Mouse (Mus musculus) right cerebral cortex, adult 18-20 months (tissue): ENCODE measurements around the gene Dennd5b.
"Not testable (repeated sequence)": the region's sequence is repeated elsewhere in the genome, so short reads cannot be mapped to it uniquely, and the experiment has no call there.

Source experiments
- DNase-seq: peaks from one replicate; pipeline ENCODE4 v3.0.0; 2022; ENCODE audit warnings: mixed read lengths

The Dennd5b gene

DNA sequence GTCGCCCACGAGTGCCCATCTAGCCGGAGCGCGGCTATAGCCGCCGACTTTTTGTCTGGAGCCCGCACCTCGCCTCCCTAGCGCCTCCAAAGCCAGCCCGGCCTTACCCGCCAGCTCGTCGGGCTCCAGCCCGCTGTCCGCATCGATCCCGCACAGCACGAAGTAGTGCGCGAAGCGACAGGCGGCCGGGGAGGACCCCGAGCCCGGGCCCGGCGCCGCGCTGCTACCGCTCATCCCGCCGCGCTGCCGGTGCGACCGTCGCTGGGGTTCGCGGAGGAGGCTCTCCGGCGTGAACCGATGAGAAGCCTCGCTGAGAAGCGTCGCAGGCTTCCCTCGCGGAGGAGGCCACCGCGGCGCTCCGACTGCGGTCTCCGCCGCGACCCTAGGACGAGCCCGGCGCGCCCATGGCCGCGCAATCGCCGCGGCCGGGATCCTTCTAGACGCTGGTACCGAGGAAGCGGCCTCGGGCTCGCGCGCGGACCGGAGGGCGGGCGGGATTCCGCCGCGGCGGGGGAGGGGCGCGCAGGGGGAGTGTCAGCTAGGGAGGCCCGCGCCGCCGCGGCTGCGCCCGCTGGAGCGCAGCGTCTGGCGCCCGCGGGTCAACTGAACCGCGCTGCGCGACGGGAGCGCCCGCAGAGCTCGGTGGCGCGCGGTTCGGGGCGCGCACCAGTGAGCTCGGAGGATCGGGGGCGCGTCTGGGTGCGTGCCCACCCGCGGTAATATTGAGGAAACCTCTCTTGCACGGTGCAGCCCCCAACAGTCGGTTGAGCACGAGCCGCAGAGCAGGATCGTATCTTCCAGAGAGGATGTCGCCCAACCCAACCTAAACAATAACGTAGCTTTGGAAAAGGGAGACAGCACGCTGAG is at the start of gene Dennd5b:
Gene Dennd5b, minus strand, starts transcription at position 605 of the 867 bp plus-strand sequence.
- peak; percentile 87 for DNase-seq

- no peak for DNase-seq
Observed at GRCm38 (mm10) chr6:149148436-149149229, 47.2 kb upstream of the Dennd5b start.

- DNase-seq = no peak
Observed at GRCm38 (mm10) chr6:149145143-149145542, 43.7 kb upstream of the Dennd5b start.

- peak; percentile 76 for DNase-seq
Observed at GRCm38 (mm10) chr6:149141393-149142173, 40.1 kb upstream of the Dennd5b start.

DNA sequence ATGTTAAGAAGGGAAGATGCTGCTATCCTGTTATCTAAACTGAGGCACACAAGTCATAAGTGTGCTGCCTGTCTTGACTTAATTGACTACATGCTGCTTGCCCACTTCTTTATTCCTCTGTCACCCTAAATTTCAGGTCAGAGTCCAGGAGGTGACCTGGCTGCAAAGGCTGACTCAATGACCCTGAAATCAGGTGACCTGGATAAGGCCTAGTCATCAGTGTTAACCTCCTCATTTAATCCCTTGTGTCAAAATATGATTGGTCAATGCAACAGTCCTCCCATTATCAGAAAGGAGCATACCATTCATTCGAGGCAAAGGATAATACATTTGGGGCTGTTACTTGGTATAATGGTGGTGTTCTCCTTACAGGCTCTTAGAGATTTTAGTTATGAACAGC is 38.0 kb upstream of the Dennd5b start, which contains the start of gene Etfbkmt:
Gene Etfbkmt, plus strand, starts transcription at position 379 of the 400 bp plus-strand sequence.
- no peak for DNase-seq

DNA sequence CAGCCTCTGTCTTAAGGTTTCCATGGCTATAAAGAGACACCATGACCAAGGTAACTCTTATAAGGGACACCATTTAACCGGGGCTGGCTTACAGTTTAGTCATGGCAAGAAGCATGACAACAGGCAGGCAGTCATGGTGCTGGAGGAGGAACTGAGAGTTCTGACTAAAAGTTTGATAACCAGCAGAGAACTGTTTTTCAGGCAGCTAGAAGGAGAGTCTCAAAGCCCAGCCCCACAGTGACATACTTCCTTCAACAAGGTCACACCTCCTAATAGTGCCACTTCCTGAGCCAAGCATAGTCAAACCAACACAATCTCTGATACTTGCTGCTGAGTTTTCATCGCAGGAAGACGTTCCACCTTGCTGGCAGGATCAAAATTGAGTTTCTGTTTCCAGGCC is 37.5 kb upstream of the Dennd5b start:
- no peak for DNase-seq

DNA sequence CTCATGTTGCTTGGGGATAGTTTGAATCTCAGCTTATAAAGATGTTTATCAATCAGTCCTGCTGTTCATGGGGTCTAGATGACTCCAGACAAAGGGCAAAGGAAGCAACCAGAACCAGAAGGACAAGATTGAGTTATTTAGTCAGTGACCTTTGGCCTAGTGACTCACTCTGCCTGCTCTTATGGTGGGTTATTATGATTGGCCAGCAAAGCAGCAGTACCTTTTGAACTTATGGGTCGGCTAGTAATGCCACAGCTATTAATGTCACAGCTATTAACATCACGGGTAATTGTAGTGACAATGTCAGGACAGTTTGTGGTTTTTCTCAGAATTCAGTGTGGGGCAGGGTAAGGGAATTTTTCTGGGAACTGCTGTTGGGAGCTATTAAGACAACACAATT is 36.5 kb upstream of the Dennd5b start:
- no peak for DNase-seq

DNA sequence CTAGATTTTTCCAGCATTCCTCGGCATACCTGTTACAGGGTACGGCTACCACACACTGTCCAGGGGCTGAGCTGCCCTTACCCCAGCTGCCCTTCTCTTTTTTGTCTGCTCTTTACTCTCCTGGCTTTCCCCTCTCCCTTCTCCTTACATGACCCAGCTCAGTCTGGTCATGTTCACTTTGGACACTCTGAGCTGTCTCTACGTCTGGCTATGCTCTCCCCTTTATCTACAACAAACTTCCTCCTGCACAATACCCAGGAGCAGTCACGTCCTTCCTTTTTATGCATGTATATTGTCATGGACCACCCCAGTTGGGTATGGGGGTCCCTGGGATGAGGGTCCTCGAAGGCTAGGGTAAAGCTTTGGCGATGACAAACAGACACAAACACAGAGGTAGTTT is 34.2 kb upstream of the Dennd5b start:
- DNase-seq = no peak

DNA sequence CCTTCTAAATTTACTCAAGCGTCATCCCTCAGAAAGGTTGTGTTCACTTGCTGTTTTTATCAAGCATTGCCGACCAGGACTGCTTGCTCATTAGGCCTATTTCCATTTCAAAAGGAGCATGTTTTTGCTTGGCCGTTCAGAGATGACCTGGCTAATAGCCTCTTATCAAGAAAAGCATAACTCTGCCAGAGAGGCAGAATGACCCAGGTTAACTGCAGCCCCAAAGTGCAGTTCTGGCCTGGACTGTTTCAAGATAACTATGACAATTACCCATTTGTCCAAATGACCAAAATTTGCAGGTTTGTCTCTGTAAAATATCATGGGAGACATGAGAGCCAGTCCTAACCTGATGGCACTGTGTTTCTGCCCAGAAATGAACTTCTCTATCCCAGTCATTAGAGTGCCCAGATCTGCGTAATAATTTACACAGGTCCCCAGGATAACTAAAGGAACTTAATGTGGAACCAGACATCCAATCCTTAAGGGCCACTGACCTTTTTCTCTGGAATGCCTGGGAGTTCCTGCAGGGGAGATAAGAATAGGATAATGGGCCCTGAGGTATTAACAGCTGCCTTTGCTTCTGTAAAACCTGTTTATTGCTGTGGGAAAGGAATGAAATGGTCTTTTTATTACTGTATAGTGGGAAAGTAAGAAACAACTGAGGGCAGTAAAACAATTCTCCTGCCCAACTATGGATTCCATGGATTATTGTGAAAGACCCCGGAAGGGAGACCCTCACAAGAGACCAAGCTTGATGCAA is 33.1 kb upstream of the Dennd5b start:
- no peak for DNase-seq

- no peak for DNase-seq
Observed at GRCm38 (mm10) chr6:149132311-149133077, 31.0 kb upstream of the Dennd5b start.

GRCm38 (mm10) chr6:149131111-149131510 is 29.6 kb upstream of the Dennd5b start:
- DNase-seq = no peak

GRCm38 (mm10) chr6:149129870-149130269 is 28.4 kb upstream of the Dennd5b start, which contains the start of gene Gm10203:
Gm10203 (plus strand) TSS chr6:149130170.
- DNase-seq = not testable (repeated sequence)

DNA sequence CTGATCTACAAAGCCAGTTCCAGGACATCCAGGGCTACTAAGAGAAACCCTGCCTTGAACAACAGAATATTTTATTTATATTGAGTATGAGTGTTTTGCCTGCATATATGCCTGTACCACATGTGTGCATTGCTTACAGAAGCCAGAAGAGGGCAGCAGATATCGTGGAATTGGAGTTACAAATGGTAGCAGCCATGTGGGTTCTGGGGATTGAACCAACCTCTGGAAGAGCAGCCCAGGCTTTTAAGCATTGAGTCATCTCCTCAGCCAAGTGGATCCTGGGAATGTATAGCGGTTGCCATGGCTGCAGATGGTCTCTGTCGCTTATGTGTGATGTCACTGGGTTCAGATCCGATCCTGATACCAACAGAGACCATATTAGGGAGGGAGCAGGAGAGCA is 25.2 kb upstream of the Dennd5b start:
- DNase-seq = peak; percentile 4

- DNase-seq = no peak
Observed at GRCm38 (mm10) chr6:149123042-149123441, 21.6 kb upstream of the Dennd5b start.

- DNase-seq = peak; percentile 70
Observed at GRCm38 (mm10) chr6:149119853-149120252, 18.4 kb upstream of the Dennd5b start.

- DNase-seq = no peak
Observed at GRCm38 (mm10) chr6:149118935-149119334, 17.5 kb upstream of the Dennd5b start.

GRCm38 (mm10) chr6:149116992-149117391 is 15.5 kb upstream of the Dennd5b start:
- DNase-seq = no peak

DNA sequence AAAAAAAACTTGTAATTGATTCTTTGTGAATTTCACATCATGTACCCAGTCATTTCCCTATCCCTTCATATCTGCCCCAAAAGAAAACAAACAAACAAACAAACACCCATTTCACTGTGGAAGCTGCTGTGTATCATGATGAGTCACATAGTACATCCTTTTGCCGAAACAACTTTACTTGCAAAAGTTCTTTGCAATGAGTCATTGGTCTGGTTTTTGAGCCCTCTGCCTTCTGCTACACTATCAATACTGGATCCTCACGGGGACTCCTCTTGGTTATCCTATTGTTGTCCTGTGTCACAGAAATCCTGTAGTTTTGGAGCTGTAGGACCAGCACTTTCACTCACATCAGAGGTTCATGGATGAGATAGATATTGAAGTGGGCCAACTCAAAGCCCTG is 7.4 kb upstream of the Dennd5b start:
- DNase-seq = no peak

- DNase-seq = no peak
Observed at GRCm38 (mm10) chr6:149107615-149108014, 6.1 kb upstream of the Dennd5b start.

- no peak for DNase-seq
Observed at GRCm38 (mm10) chr6:149103451-149103850, 2.0 kb upstream of the Dennd5b start.

DNA sequence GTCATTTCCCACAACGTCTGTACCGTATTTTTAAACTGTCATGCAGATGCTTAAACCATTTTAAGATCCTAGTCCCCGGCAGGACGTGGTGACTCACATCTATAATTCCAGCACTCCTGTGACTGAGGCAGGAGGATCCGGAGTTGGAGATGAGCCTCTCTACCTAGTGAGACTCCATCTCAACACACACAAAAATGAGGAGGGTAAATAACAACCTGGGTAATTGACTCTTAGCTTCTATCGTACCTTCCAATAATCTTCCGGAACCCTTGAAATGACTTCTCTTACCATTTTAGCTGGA is 413 bp upstream of the Dennd5b start:
- no peak for DNase-seq
